Mouse (Mus musculus): ENCODE results near the gene Gm17490. TPM values are rescaled to one million over a fixed set of nuclear protein-coding genes. Genes with fewer than 3 reads are reported as not detected.

Gm17490 gene
- polyA plus RNA-seq, 1 experiment from 2014 or later: not detected

DNA sequence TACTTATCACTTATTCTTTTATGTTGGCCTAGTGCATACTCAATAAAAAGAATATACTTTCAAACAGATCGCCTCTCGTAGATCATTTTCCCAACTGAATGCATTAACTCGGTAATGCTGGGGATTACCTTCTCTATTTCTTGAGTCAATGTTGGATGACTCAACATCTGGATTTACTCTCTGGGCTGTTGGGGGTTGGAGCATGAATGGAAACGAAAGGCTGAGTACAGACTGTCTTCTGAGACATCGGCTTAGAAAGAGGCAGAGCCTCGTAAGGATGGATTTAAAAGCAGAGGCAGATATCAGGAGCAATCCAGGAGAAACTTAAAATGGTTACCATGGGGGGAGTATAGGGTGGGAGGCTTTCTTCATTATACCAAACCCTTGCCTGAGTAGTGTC, 47.9 kb downstream of the Gm17490 start:
- peaks cover 5% of the 10 kb centered on the region for H3K36me3 ChIP-seq (ENCODE audit: control insufficient read depth, insufficient read depth)
- 93% methylated on average over 6 of the region's 6 CpGs for WGBS
- no peak overlapping the region for H3K9ac ChIP-seq (replicated peaks; ENCODE audit: low read depth, low read length)
- no peak for ATAC-seq
- H3K9me3 ChIP-seq (ENCODE audit: control insufficient read depth, low read length): no peaks in the 10 kb centered on the region
- no peak overlapping the region for H3K27ac ChIP-seq (ENCODE audit: low read length)
- no peak overlapping the region for H3K4me3 ChIP-seq (replicated peaks; ENCODE audit: low read length)
- no peaks in the 10 kb centered on the region for H3K4me1 ChIP-seq (replicated peaks; ENCODE audit: control insufficient read depth, insufficient read depth, low read length)
- no peak overlapping the region for H3K4me2 ChIP-seq (ENCODE audit: low read length)
- H3K27me3 ChIP-seq (replicated peaks; ENCODE audit: control insufficient read depth, insufficient read depth, low read length): no peaks in the 10 kb centered on the region

Other genes with a start within 250 kb of the Gm17490 start
- gene Pfkfb3, start 72.2 kb downstream of the Gm17490 start, polyA plus RNA-seq (2015; fragmentation: Nextera tagmentation; extraction: Ambion mirVana): 41.1 and 43.8 TPM in 2 replicates
- 146 and 149 TPM in 2 replicates for gene Rbm17, start 22.1 kb downstream of the Gm17490 start, polyA plus RNA-seq (2015; fragmentation: Nextera tagmentation; extraction: Ambion mirVana)
- gene Il2ra, start 16.5 kb upstream of the Gm17490 start, polyA plus RNA-seq (2015; fragmentation: Nextera tagmentation; extraction: Ambion mirVana): not detected in 2 replicates
- gene Il15ra, start 79.0 kb upstream of the Gm17490 start, polyA plus RNA-seq (2015; fragmentation: Nextera tagmentation; extraction: Ambion mirVana): 0.39 and 0.80 TPM in 2 replicates
- gene Fbh1, start 151.3 kb upstream of the Gm17490 start, polyA plus RNA-seq (2015; fragmentation: Nextera tagmentation; extraction: Ambion mirVana): 125 and 142 TPM in 2 replicates
- gene Ankrd16, start 151.6 kb upstream of the Gm17490 start, polyA plus RNA-seq (2015; fragmentation: Nextera tagmentation; extraction: Ambion mirVana): 43.5 and 55.0 TPM in 2 replicates

Data from forebrain, embryonic 16.5 days (tissue).